In genomic region chr4:43266146-43266545, GRCm38 (mm10) we compare ENCODE assay signal across 24 mouse cellular contexts. TPM values are rescaled to one million over a fixed set of nuclear protein-coding genes. Genes with fewer than 3 reads are reported as not detected.
DNase-seq lines count a peak whose midpoint lies in the region; ATAC-seq and TF ChIP-seq lines count a peak whose summit lies in the region.
"Had no signal": no experiment of that assay in that cellular context is flagged by ENCODE, and none has a peak within 500 bp of the region (broad histone marks: within the 10 kb centered on the region; RNA-seq: fewer than 3 reads in every experiment).

No protein-coding gene starts in this region.

- H3K9me3 ChIP-seq in hindbrain, embryonic 13.5 days = no peaks in the 10 kb centered on the region
- H3K9me3 ChIP-seq in hindbrain, embryonic 16.5 days (ENCODE audit: control insufficient read depth, low read length) = no peaks in the 10 kb centered on the region
- H3K9me3 ChIP-seq in MEL (replicated peaks; ENCODE audit: insufficient read depth, low read length) = no peaks in the 10 kb centered on the region
- H3K9me3 ChIP-seq in embryonic facial prominence, embryonic 12.5 days = no peaks in the 10 kb centered on the region
- H3K9me3 ChIP-seq in limb, embryonic 13.5 days = no peaks in the 10 kb centered on the region
- H3K9me3 ChIP-seq: G1E; heart, embryonic 10.5 days; stomach, embryonic 15.5 days had no signal

- peak; percentile 64 for DNase-seq in MEL (ENCODE audit: low read depth, low spot score)
- no peak for DNase-seq in right cerebral cortex, postnatal 25 days
- DNase-seq in right cerebral cortex, postnatal 4 days = no peak
- DNase-seq: adrenal gland, adult 2 months; cerebellum, adult 11-12 months; cerebellum, postnatal 10 days; gastrocnemius, postnatal 10 days; heart, postnatal 4 days; kidney, adult 18-20 months; layer of hippocampus, adult 9-11 months; liver, postnatal 0 days; retina, postnatal 1 day; thymus, postnatal 36 days had no signal

- TF ChIP-seq EP300 in MEL (IDR thresholded peaks at IDR 0.05; ENCODE audit: low read depth in 1 of 2, low read length in 2 of 2) = peak; percentile 22 to 27; a peak in 1 of 4 replicates

- TF ChIP-seq RAD21 in MEL (IDR thresholded peaks at IDR 0.05; ENCODE audit: low read depth, low read length) = no peak

- no peak overlapping the region for H3K27ac ChIP-seq in hindbrain, embryonic 13.5 days
- H3K27ac ChIP-seq in hindbrain, embryonic 16.5 days (ENCODE audit: low read depth, low read length) = no peak overlapping the region
- H3K27ac ChIP-seq in MEL (ENCODE audit: control insufficient read depth, low read depth, low read length) = peak overlapping the region; percentile 71
- no peak overlapping the region for H3K27ac ChIP-seq in embryonic facial prominence, embryonic 12.5 days
- H3K27ac ChIP-seq in limb, embryonic 13.5 days = no peak overlapping the region
- H3K27ac ChIP-seq: kidney, postnatal 0 days; left cerebral cortex, adult 2 months; macrophage; stomach, embryonic 15.5 days had no signal

- no peak for TF ChIP-seq POLR2A in MEL (IDR thresholded peaks at IDR 0.05; ENCODE audit: control insufficient read depth in 1 of 2, insufficient read depth in 1 of 2, low read depth in 1 of 2, low read length in 2 of 2, poor library complexity in 1 of 2)

- ATAC-seq in hindbrain, embryonic 13.5 days (ENCODE audit: low FRiP score) = no peak
- no peak for ATAC-seq in hindbrain, embryonic 16.5 days
- ATAC-seq in embryonic facial prominence, embryonic 12.5 days (ENCODE audit: insufficient number of reproducible peaks, insufficient read depth, low FRiP score, low TSS enrichment) = no peak
- no peak for ATAC-seq in limb, embryonic 13.5 days (ENCODE audit: low FRiP score, low read depth)
- ATAC-seq: inflammation-experienced regulatory T-cells, adult 6 months had no signal

- H3K27me3 ChIP-seq in hindbrain, embryonic 13.5 days = no peaks in the 10 kb centered on the region
- no peaks in the 10 kb centered on the region for H3K27me3 ChIP-seq in hindbrain, embryonic 16.5 days (replicated peaks; ENCODE audit: control insufficient read depth, insufficient read depth, low read length)
- no peaks in the 10 kb centered on the region for H3K27me3 ChIP-seq in MEL (ENCODE audit: control insufficient read depth in 1 of 2, insufficient read depth in 2 of 2, low read length in 2 of 2)
- no peaks in the 10 kb centered on the region for H3K27me3 ChIP-seq in embryonic facial prominence, embryonic 12.5 days
- no peaks in the 10 kb centered on the region for H3K27me3 ChIP-seq in limb, embryonic 13.5 days
- H3K27me3 ChIP-seq: stomach, embryonic 15.5 days had no signal

- no peak overlapping the region for H3K4me3 ChIP-seq in hindbrain, embryonic 13.5 days
- H3K4me3 ChIP-seq in hindbrain, embryonic 16.5 days (ENCODE audit: low read length) = no peak overlapping the region
- peak overlapping the region; percentile 27 to 79 for H3K4me3 ChIP-seq in MEL (ENCODE audit: control insufficient read depth in 1 of 2, insufficient read depth in 1 of 2, low read depth in 2 of 2, low read length in 2 of 2)
- H3K4me3 ChIP-seq in embryonic facial prominence, embryonic 12.5 days = no peak overlapping the region
- H3K4me3 ChIP-seq in limb, embryonic 13.5 days = no peak overlapping the region

- no peak for TF ChIP-seq CTCF in MEL (IDR thresholded peaks at IDR 0.05 in 2 of 3, conservative IDR thresholded peaks at IDR 0.05 in 1 of 3; ENCODE audit: control insufficient read depth in 1 of 3, insufficient read depth in 1 of 3, low read depth in 2 of 3, low read length in 3 of 3, poor library complexity in 1 of 3, severe bottlenecking in 1 of 3)

- H3K4me2 ChIP-seq in hindbrain, embryonic 13.5 days = peak overlapping the region; percentile 64; the same call in 1 of the 2 replicates
- no peak overlapping the region for H3K4me2 ChIP-seq in hindbrain, embryonic 16.5 days (ENCODE audit: low read length)
- H3K4me2 ChIP-seq in embryonic facial prominence, embryonic 12.5 days (replicated peaks) = peak overlapping the region; percentile 68; the same call in 1 of the 2 replicates
- peak overlapping the region; percentile 66; the same call in 1 of the 2 replicates for H3K4me2 ChIP-seq in limb, embryonic 13.5 days (replicated peaks)

- peaks cover 8% of the 10 kb centered on the region; the same call in 1 of the 2 replicates for H3K4me1 ChIP-seq in hindbrain, embryonic 13.5 days (replicated peaks)
- peaks cover 6% of the 10 kb centered on the region; the same call in 1 of the 2 replicates for H3K4me1 ChIP-seq in hindbrain, embryonic 16.5 days (ENCODE audit: control insufficient read depth, insufficient read depth, low read depth, low read length)
- H3K4me1 ChIP-seq in MEL (ENCODE audit: control insufficient read depth in 1 of 2, insufficient read depth in 2 of 2, low read length in 2 of 2) = peaks cover 4 to 7% of the 10 kb centered on the region in 2 experiments
- 0 out of 2 replicates have a peak, but pooled peaks cover 3% of the 10 kb centered on the region for H3K4me1 ChIP-seq in embryonic facial prominence, embryonic 12.5 days
- H3K4me1 ChIP-seq in limb, embryonic 13.5 days = 0 out of 2 replicates have a peak, but pooled peaks cover 6% of the 10 kb centered on the region

- WGBS in hindbrain, embryonic 13.5 days = 77% methylated on average over 2 of the region's 2 CpGs
- WGBS in hindbrain, embryonic 16.5 days = 68% methylated on average over 2 of the region's 2 CpGs
- WGBS in embryonic facial prominence, embryonic 12.5 days = 61% methylated on average over 2 of the region's 2 CpGs
- WGBS in limb, embryonic 13.5 days = 61% methylated on average over 2 of the region's 2 CpGs

- H3K79me2 ChIP-seq in MEL (ENCODE audit: control insufficient read depth, insufficient read depth, low read length, poor library complexity) = no peaks in the 10 kb centered on the region; the same call in 1 of the 2 replicates

- peaks cover 25% of the 10 kb centered on the region for H3K36me3 ChIP-seq in hindbrain, embryonic 13.5 days
- no peaks in the 10 kb centered on the region; the same call in 1 of the 2 replicates for H3K36me3 ChIP-seq in hindbrain, embryonic 16.5 days (ENCODE audit: control insufficient read depth, insufficient read depth, low read length)
- peaks cover 0 to 16% of the 10 kb centered on the region in 2 experiments; a peak in 2 of 4 replicates for H3K36me3 ChIP-seq in MEL (ENCODE audit: control insufficient read depth in 1 of 2, insufficient read depth in 2 of 2, low read length in 2 of 2)
- H3K36me3 ChIP-seq in embryonic facial prominence, embryonic 12.5 days = no peaks in the 10 kb centered on the region
- H3K36me3 ChIP-seq in limb, embryonic 13.5 days = no peaks in the 10 kb centered on the region
- H3K36me3 ChIP-seq: G1E; heart, embryonic 10.5 days; stomach, embryonic 15.5 days had no signal

- no peak overlapping the region for H3K9ac ChIP-seq in hindbrain, embryonic 13.5 days
- no peak overlapping the region for H3K9ac ChIP-seq in hindbrain, embryonic 16.5 days (ENCODE audit: low read depth, low read length)
- peak overlapping the region; percentile 39 for H3K9ac ChIP-seq in MEL (ENCODE audit: control insufficient read depth, low read depth, low read length, poor library complexity, severe bottlenecking)
- H3K9ac ChIP-seq in embryonic facial prominence, embryonic 12.5 days = no peak overlapping the region
- no peak overlapping the region for H3K9ac ChIP-seq in limb, embryonic 13.5 days
- H3K9ac ChIP-seq: liver, postnatal 0 days; stomach, embryonic 15.5 days had no signal

TF ChIP-seq in MEL, 35 proteins besides CTCF, POLR2A, EP300 and RAD21:
- TF ChIP-seq GATA1 (IDR thresholded peaks at IDR 0.05; ENCODE audit: low read depth, low read length) = peak; percentile 68
- peak; percentile 18; the same call in 1 of the 2 replicates for TF ChIP-seq SIN3A (IDR thresholded peaks at IDR 0.05; ENCODE audit: low read length)
- 0 out of 2 replicates have a peak, but pooled peaks have one; percentile 22 for TF ChIP-seq ETS1 (IDR thresholded peaks at IDR 0.05; ENCODE audit: low read depth, low read length)
- TF ChIP-seq E2F4 (IDR thresholded peaks at IDR 0.05; ENCODE audit: borderline replicate concordance, low read depth, low read length) = no peak

RNA-seq across cellular contexts. Expression of gene Atp8b5, which starts 0.8 kb away (rescaled TPM):
- 0.34 and 0.40 TPM in 2 replicates for polyA plus RNA-seq in hindbrain, embryonic 13.5 days (2015; fragmentation: Nextera tagmentation; extraction: Ambion mirVana)
- polyA plus RNA-seq in hindbrain, embryonic 16.5 days (2015; fragmentation: Nextera tagmentation; extraction: Ambion mirVana) = 0.60 and 1.2 TPM in 2 replicates
- 3.8 and 5.0 TPM in 2 replicates for total RNA-seq in MEL (2012; rRNA removed)
- 1 to 10 TPM in 1 of 2 experiments, not detected in 1; 4.9 TPM for polyA plus RNA-seq in MEL (2012; ENCODE audit: insufficient read depth in 1 of 2, insufficient read length in 2 of 2, low read depth in 1 of 2, low replicate concordance in 2 of 2, missing spikeins in 1 of 2)
- 0.32 and 0.56 TPM in 2 replicates for polyA plus RNA-seq in embryonic facial prominence, embryonic 12.5 days (2016; fragmentation: Nextera tagmentation; extraction: Ambion mirVana)
- 0.70 and 0.71 TPM in 2 replicates for polyA plus RNA-seq in limb, embryonic 13.5 days (2015; fragmentation: Nextera tagmentation; extraction: Ambion mirVana)
- polyA plus RNA-seq: inflammation-experienced regulatory T-cells, adult 6 months had no signal

Comparison
In these comparisons a context has a peak if more than half of its experiments do, and no peak if none do; other contexts are left out.
1. H3K4me3 ChIP-seq: peak in MEL (2 of 2); none in hindbrain, embryonic 13.5 days (single experiment), hindbrain, embryonic 16.5 days (single experiment), embryonic facial prominence, embryonic 12.5 days (single experiment) and limb, embryonic 13.5 days (single experiment).